Mouse (Mus musculus) thymus, postnatal 10 days (tissue): ENCODE measurements around the gene Svep1.

Experiments
- DNase-seq, 2 experiments: peaks; one replicate each; pipeline ENCODE4 v3.0.0; 2021; ENCODE audit warnings: low spot score in 2 of 2

The Svep1 gene

DNA sequence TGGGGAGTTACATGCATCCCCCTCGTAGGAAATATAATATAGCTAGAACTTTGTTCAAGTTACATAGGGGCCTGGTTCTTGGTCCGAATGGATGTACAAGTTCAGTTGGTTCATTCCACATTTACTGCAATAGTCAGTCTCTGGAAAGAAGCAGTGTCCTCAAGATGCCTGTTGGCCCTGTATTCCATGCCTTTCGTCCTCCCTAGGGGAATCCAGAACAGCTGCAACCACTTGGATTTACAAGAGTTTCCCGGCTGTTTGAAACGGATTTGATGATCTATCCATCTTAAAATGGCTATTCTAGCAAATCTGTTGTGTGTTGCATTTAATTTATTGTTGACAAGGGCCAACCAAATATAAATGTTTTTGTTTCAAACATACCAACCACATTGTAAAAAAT is 36.2 kb downstream of the Svep1 start:
- no peak for DNase-seq

DNA sequence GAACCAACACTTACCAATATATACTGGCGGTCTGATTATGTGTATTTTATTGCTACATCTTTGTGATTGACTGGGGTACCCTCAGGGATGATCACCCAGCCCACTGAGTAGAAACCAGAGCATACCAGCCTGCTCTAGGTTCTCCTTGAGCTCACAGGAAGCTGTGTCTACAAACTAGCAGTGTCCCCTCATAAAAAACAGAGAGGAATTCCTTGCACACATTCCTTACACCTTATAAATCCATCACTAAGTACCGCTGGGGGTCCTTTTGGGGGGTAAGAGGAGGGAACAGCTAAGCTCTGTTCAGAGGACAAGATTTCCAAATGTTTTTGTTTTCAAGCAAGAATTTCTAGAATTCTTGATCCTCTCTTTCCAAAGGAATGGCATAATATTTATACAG is 36.7 kb downstream of the Svep1 start:
- DNase-seq: no peak

- no peak for DNase-seq
These were observed 38.3 kb downstream of the Svep1 start for GRCm38 (mm10) chr4:58168366-58168765.

DNA sequence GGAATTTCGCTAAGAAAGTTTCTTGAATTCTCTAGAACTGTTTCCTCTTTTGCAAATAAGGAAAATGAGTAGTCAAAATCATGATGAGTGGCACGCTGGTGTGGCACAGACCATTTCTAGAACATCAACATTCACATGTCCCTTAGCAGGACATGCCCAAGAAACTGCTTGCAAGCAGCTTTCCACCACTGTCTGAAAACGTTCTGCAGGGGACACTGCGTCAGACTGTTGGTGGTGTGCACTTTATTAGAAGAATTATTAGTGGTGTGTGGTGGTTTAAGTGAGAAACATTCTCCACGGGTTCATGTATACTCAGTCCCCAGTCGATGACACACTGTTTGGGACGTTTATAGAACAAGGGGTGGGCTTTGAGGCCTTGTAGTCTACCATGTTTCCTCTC is 40.9 kb downstream of the Svep1 start:
- DNase-seq: no peak

DNA sequence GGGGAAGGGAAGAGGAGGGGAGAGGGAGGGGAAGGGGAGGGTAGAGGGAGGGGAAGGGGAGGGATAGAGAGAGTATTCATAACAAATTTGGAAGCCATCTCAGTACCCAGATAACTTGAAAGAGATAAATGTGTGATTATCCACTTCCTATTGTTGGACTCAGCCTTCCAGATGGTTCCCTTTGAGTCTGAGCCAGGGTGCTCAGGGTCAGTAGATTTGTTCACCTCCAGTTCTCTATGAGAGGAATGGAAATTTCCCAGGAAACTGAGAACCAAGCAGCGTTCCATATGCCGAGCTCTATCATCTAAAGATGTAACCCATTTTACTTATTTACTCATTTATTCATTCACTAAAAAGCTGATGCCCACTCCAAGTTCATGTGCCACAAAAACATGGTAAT is 44.8 kb downstream of the Svep1 start:
- no peak for DNase-seq

- no peak for DNase-seq
These were observed 47.1 kb downstream of the Svep1 start for GRCm38 (mm10) chr4:58159564-58159963.

DNA sequence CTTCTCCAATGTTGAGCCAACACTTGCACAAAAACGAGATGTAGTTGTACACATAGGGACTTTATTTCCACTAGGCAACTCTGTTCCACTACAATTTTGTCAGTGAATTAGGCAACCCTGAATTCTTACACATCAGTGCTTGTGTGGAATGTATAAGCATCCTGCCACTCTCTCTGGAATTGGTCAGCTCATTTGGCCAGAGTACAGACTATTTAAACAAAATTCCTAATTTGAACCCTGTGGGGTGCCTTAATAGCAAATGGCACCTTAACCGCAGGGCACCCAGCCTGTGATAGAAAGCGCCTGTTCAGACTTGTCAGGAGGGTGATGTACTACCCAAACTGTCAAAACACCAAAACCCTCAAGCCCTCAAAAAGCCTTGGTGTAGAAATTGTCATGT is 56.4 kb downstream of the Svep1 start:
- DNase-seq: no peak

DNA sequence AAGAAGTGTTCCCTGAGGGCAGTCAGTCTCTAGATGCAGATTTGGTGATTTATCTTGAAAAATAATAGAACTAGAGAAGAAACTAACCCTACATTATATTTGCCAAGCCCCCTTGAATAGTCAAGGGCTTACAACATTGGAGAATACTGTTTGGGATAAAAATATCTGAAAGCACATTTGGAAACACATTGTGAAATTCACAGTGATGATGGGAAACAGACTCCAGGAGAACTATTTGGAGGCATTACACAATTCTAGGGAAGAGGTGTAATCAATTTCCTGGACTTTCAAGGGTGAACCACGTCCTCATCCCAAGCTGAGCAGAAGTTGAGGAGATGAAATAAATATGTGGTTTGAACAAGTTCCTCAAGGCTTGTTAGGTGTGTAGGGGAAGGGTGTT is 57.5 kb downstream of the Svep1 start:
- DNase-seq: no peak

- DNase-seq: no peak
These were observed 58.1 kb downstream of the Svep1 start for GRCm38 (mm10) chr4:58148547-58148946.

GRCm38 (mm10) chr4:58146676-58147075 is 60.0 kb downstream of the Svep1 start:
- DNase-seq: no peak

DNA sequence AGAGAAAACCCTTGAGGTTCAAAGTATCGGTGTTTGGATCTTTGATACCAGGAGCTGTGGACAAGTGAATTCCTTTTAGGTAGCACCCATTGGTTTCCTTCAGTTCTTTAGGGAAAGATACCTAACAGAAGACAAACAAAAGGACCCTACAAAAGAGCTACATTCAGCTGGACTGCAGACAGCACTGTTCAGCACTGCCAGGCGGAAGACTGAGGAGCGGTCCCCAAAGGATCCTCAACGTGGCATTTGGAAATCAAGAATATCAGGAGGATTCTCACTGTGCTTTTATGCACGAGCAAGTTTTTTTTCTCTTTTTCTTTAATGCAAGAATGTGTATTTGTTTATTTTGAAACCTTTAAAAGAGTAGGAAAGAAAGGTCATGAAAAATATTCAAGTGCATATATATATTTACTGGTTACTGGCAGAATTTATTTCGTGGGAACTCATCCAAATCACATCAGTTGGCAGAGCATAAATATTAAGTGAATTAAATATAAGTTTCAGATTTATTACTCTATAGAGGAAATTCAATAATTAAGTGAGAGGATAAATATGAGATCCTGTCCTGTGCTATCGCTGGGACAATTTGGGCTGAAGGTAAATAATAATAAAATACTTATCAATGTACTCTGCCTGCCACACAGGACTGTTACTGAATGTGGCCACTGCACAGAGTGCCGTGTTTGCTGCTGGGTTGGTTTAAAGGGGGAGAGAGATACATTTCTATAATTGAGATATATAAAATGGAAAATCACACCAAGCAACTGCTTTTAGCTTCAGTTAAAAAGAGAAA is 66.7 kb downstream of the Svep1 start:
- DNase-seq: no peak

- no peak for DNase-seq
These were observed 67.4 kb downstream of the Svep1 start for GRCm38 (mm10) chr4:58139241-58139640.

GRCm38 (mm10) chr4:58133610-58134309 is 72.9 kb downstream of the Svep1 start:
- no peak for DNase-seq

GRCm38 (mm10) chr4:58129844-58130243 is 76.8 kb downstream of the Svep1 start:
- no peak for DNase-seq

GRCm38 (mm10) chr4:58127024-58127423 is 79.6 kb downstream of the Svep1 start:
- DNase-seq: no peak

- no peak for DNase-seq
These were observed 91.2 kb downstream of the Svep1 start for GRCm38 (mm10) chr4:58115452-58115851.

- DNase-seq: no peak
These were observed 95.7 kb downstream of the Svep1 start for GRCm38 (mm10) chr4:58111008-58111407.

DNA sequence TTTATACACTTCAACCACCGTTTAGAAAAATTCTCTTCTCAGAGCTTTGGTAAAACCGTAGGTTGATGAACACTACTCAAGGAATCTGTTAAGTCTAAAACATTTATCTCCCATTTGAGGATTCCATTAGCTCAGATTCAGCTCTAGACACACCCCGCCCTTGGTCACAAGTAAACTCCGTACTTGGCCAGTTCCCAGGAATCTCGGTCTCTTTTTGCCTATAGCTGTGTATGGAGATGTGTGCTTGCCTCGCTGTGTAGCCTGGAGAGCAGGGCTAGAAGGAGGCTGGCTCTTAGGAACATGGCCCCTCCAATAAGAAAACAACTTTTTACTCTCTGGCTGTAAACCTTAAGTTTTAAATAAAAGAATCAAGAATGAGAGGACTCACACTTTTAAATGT is 96.9 kb downstream of the Svep1 start:
- no peak for DNase-seq

- DNase-seq: no peak
These were observed 98.3 kb downstream of the Svep1 start for GRCm38 (mm10) chr4:58108364-58108763.

DNA sequence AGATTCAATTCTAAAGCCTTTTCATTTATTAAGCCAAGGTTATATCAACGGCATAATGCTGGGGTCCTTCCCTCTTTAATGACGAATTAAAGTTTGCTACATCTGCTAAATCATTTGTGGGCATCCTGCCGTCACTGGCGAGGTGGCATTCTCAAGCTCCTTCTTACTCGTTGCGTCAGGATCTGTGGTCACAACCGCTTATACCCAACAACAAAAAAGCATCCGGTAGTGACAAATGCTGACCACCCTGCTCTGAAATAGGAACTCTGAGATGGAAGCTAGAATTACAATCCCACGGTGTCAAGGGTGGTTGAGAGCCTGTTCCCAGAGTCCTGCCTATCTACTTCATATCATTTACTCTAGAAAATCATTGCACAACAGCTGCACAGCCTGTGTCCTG is 108.9 kb downstream of the Svep1 start:
- DNase-seq: no peak

DNA sequence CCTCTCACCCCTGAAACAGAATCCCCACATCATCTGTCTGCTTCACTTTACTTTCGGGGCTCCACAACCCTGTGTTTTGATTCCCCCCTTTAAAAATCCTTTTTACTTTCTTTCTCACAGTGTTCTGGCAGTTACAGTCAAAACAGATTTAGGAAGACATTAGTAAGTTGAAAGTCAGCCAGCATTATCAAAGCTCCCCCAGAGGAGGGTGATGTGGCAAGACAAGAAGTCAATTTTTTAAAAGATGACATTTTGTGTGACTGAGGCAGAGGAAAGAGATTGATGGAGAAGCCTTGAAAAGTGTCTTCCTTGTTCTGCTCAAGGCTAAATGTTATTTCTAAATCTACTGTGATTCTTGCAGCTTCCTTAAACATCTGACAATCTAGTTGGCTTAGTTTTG is 119.9 kb downstream of the Svep1 start:
- no peak for DNase-seq

DNA sequence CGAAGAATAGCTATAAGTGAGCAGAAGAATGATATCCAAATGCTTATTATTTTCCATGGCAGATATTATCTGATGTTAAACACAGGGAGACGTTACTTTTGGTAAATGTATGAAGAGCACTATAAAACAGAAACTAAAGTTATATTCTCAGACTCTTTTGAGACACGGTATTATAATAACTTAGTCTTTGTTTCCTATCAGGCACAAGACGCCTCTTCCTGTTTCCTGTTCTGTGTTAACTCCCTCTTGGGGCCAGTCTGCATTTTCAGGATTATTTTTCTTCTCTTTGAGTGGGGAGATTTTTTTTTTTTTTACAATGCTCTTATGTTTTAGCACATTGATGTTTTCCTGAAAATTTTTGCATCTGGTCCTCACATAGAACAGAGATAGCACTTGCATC is 120.5 kb downstream of the Svep1 start:
- DNase-seq: no peak

GRCm38 (mm10) chr4:58085340-58085739 is 121.3 kb downstream of the Svep1 start:
- DNase-seq: no peak
